Mouse (Mus musculus) thymus, postnatal 36 days (tissue): Measurements from ENCODE around the gene Styk1.

Source experiments
- DNase-seq, 2 experiments: peaks; one replicate each; pipeline ENCODE4 v3.0.0; 2022; ENCODE audit warnings: mixed read lengths in 2 of 2

Styk1 gene

DNA sequence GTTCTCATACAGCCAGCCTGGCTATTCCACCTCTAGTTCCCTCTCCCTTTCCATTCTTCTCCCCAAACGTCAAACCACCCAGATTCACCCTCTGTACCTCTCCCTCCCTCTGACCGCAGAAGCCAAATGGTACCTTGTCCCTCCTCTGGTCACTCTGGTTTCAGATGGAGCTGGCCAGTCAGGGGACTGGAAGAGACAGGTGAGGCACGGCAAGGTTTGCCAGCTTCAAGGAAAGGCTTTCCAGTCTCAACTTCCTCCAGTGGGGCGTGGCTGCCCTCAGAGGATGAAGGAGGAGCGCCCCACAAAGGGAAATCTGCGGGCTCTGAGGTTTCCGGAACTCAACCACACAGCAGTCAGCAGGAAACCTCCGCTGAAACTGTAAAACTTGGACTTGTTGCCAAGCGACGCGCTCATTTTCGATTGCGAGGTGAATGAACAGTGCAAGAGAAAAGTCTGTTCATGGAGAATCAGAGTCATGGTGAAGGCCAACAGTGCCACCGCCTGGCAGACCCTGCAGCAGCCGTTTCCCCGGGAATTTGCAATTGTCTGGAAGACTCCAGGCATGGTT lies at the start of gene Styk1:
Styk1 (minus strand) TSS at position 246 of the 568 bp plus-strand sequence.
- peak; percentile 81 to 84 for DNase-seq

DNA sequence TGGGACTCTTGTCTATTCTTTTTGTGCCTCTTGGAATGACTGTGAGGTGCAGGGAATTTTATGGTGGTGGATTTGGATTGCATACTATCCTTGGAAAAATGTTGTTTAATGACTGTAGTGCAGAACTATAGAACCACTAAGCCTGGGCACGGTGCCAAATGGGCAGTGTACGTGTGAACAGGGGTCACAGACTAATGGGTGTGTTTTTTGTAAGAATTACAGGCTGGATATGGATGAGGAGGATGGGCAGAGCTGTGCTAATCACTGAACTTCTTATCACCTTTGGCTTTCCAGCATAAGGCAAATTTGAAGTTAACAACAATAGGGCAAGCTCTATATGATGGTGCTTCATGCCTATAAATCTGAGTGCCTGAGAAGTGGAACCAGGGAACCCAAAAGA lies 49.6 kb upstream of the Styk1 start:
- no peak for DNase-seq

GRCm38 (mm10) chr6:131402606-131403005 lies 49.2 kb upstream of the Styk1 start:
- no peak for DNase-seq

DNA sequence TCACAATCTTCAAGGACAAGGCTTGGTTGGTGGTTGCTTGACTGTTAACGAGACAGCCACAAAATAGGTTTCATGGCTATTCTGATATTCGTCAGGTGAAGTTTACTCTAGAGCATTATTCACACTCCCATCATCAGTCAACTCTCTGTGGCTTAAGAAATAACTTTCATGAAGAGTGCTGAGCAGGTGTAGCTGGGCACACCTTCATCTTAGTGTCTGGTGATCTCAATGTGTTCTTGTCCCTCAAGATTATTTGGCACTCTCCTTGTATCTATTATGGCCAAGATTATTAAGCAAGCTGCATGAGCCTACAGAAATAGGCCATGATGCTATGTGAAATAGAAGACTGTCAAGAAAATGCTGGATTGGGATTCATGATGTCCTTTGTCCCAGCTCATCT lies 47.9 kb upstream of the Styk1 start:
- DNase-seq = no peak

- DNase-seq = no peak
Measured at GRCm38 (mm10) chr6:131396650-131397049, 43.3 kb upstream of the Styk1 start.

DNA sequence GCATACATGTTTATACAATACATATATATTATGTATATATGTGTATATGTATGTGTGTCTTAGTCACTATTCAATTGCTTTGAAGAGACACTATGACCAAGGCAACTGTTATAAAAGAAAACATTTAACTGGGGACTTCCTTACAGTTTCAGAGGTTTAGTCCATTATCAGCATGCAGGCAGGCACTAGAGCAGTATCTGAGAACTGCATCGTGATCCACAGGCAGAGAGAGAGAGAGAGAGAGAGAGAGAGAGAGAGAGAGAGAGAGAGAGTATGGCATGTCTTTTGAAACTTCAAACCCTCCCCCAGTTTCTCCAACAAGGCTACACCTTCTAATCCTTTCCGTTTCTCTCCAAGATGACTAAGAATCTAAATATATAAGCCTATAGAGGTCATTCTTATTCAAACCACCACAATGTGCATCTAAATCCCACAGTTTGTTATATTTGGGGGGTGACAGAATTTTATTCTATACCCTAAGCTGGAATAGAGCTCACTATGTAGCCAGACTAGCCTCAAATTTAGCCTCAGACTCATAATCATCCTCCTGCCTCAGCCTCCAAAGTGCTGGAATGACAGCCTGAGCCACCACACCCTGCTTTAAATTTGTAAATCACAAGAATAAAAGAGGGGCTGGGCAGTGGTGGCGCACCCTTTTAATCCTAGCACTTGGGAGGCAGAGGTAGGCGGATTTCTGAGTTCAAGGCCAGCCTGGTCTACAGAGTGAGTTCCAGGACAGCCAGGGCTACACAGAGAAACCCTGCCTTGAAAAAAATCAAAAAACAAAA lies 40.7 kb upstream of the Styk1 start:
- DNase-seq = no peak

DNA sequence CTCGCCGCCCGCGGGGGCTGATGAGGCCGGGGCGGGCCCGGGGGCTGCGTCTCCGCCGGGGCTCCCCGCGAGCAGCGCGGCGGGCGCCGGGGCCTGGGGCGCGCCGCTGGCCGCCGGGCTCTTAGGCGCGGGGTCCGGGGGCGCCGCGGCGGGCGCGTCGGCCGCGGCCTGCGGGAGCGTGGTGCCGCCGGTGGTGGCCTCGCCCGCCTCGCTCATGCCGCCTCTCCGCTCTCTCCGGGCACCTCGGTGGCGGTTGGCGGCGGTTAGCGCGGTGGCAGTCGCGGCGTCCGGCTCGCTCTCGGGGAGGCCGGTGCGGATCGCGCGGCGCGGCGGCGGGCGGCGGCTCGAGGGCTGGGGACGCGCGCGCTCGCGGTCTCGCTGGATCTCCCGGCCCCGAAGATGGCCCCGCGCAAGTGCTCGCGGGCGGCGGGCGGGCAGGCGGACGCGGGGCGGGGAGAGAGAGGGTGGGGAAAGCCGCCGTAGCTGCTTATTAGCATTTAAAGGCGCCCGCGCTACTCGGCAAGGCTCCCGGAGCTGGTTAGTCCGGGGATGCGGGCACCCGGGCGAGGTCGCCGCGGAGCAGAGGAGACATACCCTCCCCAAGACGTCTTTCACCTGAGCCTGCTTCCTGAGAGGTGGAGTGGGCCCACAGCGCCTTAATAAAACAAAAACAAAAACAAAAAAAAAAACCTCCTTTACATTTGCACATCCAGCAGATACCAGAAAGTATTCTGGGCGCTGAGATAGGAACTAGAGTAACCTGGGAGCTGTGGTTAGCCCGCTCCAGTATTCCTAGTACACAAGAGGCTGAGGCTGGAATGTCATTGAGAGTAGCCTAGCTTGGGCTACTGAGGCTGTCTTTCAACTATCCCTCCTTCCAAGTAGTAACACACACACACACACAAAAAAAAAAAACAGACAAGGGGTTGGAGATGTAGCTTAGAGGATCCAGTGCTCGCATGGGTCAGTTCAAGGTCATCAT lies 34.9 kb upstream of the Styk1 start, which contains the start of gene Ybx3:
Ybx3 (minus strand) TSS at position 437 of the 982 bp plus-strand sequence.
- DNase-seq = peak; percentile 49 to 55

DNA sequence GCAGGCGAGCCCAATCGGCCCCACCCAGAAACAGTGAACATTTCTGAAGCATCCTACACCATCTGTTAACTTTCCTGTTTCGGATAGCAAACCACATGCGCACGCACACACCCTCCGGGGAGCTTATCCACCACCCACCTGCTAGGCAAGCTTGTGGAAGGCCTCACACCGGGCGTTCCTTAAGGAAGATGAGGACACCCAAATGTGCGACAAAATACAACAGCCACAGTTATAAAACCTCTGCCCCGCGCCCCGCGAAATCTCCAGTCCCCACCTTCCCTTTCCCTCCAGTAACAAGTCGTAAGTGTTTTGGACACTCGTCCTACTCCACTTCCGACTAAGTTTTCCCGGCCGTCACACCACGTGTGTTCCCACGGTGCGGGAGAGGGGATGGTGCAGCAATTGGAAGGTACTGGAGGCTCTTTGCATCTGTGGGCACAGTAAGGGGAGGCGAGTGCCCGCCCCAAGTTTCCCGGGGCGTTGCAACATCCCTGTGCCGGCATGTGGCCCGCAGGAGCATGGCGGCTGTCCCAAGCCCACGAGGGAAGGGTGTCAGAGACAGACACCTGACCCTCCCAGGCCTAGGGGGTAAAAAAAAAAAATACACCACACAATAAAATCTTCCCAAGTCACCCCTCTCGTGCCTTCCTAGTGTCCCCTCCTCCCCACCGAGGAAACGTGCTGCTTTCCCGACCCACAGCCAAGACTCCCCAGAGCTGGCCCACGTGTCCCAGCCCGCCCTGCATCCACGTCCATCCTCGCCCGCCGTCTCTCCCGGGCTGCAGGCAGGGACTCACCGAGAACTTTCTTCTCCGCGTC lies 34.0 kb upstream of the Styk1 start:
- peak; percentile 11 to 32 for DNase-seq

- no peak for DNase-seq
Measured at GRCm38 (mm10) chr6:131386416-131387019, 33.1 kb upstream of the Styk1 start.

DNA sequence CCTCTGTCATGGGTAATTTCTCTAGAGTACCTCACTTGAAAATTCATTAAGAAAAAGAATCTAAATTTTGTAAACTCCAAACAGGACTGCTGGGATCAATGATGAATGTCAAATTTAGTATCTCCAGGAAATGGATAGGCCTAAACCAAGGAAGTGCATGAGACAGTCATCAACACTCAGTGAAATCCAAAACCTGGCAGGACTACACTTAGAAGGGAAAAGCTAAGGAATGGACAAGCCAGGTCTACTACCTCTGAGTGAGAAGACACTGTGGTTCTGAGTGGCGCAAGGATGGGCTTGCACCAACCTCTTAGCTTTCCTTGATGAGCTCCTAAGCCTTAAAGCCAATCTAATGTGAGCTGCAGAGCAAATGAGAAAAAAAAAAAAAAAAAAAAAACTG lies 32.1 kb upstream of the Styk1 start:
- no peak for DNase-seq

DNA sequence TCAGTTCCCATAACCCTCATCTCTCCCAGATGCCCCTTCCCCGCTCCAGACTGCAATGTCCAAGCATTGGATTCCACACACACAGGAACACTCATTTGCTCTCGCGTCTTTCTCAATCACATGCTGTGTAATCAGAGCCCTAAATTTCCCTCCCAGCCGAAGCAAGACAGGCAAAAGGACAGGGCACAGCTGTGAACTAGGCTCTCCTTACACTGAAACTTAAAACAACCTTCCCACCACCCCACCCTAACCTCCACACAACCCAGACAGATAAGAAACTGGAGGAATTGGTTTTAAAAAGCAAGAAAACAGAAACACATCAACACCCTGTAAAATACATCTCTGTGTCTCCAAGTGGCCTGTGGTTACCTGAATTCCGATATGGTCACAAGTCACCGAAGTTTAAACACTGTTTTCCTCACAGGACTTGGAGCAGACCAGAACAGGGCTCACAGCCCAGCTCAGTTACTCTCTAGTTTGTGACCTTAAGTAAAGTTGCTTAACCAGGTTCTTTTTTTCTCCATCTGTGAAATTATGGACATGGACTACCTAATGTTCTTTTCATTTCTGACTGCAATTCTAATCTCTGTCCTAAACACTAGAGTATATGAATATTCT lies 30.4 kb upstream of the Styk1 start:
- no peak for DNase-seq

DNA sequence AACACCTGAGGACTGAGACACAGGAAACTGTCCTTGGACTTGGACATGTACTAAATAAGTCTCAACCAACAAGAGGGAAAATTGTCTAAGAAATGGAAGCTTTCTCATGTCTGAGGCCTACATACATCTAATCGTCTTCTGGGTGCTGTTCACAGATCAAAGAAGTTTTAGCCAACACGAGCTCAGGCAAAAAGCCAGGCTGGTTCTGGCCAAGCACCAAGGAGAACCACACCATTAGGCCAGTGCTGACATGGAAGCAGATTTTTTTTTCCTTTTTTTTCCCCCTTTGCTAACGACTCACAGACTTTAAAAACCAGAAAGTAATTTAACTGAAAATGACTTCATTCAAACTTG lies 29.6 kb upstream of the Styk1 start:
- no peak for DNase-seq

- no peak for DNase-seq
Measured at GRCm38 (mm10) chr6:131382232-131382983, 29.0 kb upstream of the Styk1 start.

DNA sequence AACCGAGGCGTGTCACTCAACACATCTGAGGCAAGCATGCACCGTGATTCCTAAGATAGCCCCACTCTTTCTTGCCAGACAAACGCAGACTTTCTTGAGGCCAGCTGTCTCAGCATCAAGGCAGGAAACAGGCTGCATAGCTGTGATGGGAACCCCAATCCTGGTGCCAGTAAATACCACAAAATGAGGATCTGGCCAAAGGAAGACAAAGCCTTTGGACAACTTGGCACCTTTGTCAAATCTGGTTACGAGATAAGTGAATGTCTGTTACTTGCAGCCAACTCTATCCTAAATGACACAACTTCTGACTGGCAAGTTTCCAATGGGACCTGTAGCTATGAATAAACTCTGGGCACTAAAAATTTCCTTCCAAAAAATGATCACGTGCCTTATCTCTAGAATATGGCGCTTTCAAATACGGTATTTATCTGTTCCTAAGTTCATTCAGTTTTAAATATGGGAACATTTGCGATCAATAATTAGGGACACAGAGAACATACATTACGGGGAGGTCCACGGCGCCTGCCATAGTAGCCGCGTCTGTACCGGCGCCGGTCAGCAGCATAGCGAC lies 25.5 kb upstream of the Styk1 start:
- DNase-seq = no peak

GRCm38 (mm10) chr6:131377378-131377777 lies 24.0 kb upstream of the Styk1 start:
- DNase-seq = no peak

DNA sequence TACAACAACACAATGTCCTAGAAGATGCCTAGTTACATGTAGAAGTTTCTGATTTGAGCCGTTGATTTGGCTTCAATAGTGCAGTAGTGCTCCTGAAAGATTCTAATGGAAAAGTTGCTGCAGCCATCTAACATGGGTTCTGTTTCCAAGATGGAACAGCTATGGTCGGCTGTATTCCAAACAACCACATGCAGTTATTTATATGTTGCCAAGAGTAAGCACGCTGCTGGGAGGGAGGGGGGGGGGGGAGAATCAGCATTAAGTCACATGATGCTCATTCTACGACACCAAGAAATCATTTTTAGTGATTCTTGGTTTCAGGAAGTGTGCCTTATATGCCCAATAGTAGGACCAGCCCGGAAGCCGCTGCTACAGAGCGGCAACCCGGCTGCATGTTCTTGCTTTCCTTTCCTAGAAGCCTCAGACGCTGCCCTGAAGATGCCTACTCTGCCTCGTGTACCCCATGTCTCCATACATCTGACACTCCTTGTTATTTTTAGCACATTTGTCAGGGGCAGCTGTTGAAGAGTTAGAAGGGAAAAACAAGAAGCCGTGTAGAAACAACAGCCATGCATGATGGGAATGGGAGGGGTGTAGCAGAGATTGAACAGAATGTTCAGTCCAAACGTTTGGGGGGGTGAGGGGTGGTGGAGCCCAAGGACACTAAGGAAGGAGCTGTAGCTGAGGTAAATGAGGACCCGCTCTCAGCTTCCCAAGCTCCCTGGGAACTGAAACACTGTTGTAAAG lies 21.4 kb upstream of the Styk1 start:
- no peak for DNase-seq

DNA sequence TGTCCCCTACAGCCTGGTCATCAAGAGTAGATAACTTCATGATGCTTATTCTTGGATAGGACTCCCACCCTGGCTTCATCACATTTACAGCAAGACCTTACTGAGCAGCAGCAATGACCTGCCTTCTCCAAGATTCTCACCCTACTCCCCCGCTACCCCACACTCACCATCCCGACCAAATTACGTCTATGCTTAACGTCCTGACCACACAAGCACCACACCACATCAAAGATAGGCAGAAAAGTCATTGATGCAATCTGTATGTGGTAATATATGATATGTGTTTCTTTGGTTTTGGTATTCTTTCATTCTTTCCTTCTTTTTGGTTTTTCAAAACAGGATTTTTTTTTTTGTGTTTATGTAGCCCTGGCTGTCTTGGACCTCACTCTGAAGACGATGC lies 19.8 kb upstream of the Styk1 start:
- DNase-seq = no peak

DNA sequence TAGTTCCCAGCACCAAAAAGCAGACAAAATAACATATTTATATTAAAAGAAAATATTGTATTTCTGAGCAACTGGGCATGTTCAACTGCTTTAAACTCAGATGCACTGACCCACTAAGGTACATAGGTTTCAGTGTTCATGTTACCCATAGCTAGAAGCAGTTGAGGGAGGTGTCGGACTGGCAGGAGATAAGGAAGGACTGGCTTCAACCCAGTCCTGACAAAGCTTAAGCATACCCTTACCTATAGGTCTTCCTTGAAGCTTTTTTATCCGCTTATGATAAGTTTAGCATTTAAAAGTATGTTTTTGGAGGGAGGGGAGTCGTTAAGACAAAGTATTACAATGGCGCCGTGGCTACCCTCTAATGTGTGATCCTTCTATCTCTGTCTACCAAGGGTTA lies 17.4 kb upstream of the Styk1 start:
- no peak for DNase-seq

DNA sequence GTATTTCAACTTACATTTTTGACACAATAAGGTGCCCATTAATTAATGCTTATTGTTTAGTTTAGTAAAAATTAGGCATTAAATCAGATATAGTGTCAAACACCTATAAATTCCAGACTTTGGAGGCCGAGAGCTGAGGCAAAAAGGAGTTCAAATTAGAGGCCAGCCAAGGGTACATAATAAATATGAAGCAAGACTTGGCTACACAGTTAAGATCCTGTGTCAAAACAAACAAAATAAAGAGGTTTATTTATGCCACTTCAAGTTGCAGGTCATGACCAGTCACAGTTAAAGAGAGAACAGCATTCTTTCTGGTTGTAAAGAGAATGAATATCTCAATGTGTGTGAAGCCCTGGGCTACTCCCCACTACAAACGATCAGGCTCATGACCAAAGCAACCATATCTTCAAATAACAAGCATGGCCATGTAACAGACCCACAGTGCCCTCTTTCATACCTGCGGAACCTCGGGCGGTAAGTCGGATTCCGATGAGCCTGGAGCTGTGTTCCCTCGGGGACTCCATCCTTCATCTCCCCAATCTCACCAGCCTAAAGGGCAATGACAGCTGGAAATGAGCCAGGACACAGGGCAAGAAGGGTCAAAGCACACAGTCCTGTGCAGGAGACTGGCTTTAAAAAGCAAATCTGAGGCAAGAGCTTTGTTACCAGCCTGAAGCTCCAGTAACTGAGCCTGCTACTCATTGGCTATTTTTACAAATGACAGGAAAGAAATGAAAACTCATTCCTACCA lies 16.6 kb upstream of the Styk1 start:
- no peak for DNase-seq
